In the genomic region with DNA sequence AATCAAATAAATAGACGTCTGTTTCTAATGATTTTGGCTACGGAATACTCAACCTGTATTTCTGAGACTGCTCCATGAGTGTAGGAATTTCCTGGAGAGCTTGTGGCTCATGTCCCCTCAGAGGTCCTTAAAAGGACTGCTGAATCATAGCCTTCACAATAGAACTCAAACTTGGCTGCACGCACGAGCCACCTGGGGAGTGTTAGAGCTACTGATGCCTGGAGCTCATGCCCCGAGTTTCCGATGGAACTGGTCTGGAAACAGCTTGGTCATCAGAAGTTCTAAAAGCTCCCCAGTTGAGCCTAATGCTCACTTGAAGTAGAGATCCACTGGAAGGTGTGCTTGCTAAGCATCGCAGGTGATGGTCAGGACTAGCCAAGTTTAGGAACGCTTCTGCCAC, we compare ENCODE assay signal across 26 mouse cellular contexts.
"Had no signal": no experiment of that assay in that cellular context is flagged by ENCODE, and none has a peak within 500 bp of the region (broad histone marks: within the 10 kb centered on the region; RNA-seq: fewer than 3 reads in every experiment).

No protein-coding gene starts in this region.

- H3K36me3 ChIP-seq: heart, embryonic 10.5 days; heart, embryonic 12.5 days; hindbrain, embryonic 13.5 days; hindbrain, embryonic 15.5 days; kidney, embryonic 15.5 days; limb, embryonic 10.5 days; limb, embryonic 12.5 days; liver, embryonic 13.5 days; liver, embryonic 15.5 days had no signal

- H3K4me3 ChIP-seq: heart, embryonic 10.5 days; heart, embryonic 12.5 days; hindbrain, embryonic 13.5 days; hindbrain, embryonic 15.5 days; kidney, embryonic 15.5 days; left cerebral cortex, adult 2 months; limb, embryonic 10.5 days; limb, embryonic 12.5 days; liver, embryonic 13.5 days; liver, embryonic 15.5 days had no signal

- H3K27ac ChIP-seq: heart, embryonic 10.5 days; hindbrain, embryonic 13.5 days; hindbrain, embryonic 15.5 days; hindbrain, postnatal 0 days; kidney, embryonic 15.5 days; kidney, postnatal 0 days; left cerebral cortex, adult 2 months; limb, embryonic 10.5 days; limb, embryonic 12.5 days; liver, embryonic 13.5 days; liver, embryonic 15.5 days had no signal

- H3K4me1 ChIP-seq: heart, embryonic 10.5 days; hindbrain, embryonic 13.5 days; hindbrain, embryonic 15.5 days; kidney, embryonic 15.5 days; liver, embryonic 13.5 days; liver, embryonic 15.5 days had no signal

- DNase-seq: gastrocnemius, postnatal 14 days; gastrocnemius, postnatal 36 days; heart, adult 18-20 months; heart, postnatal 10 days; kidney, adult 11 months; kidney, adult 2 months; kidney, adult 9 months; kidney, postnatal 14 days; kidney, postnatal 36 days; layer of hippocampus, adult 9-11 months; layer of hippocampus, postnatal 36 days; liver; liver, embryonic 13.5 days had no signal

- H3K4me2 ChIP-seq: heart, embryonic 12.5 days; hindbrain, embryonic 13.5 days; hindbrain, embryonic 15.5 days; kidney, embryonic 15.5 days; limb, embryonic 12.5 days; liver, embryonic 11.5 days; liver, embryonic 13.5 days; liver, embryonic 15.5 days had no signal

- H3K9me3 ChIP-seq: heart, embryonic 10.5 days; heart, embryonic 12.5 days; hindbrain, embryonic 13.5 days; hindbrain, embryonic 15.5 days; kidney, embryonic 15.5 days; limb, embryonic 10.5 days; limb, embryonic 12.5 days; liver, embryonic 13.5 days; liver, embryonic 15.5 days had no signal

- ATAC-seq: hindbrain, postnatal 0 days; intestine, embryonic 16.5 days had no signal

- H3K9ac ChIP-seq: heart, embryonic 12.5 days; hindbrain, embryonic 13.5 days; hindbrain, embryonic 15.5 days; kidney, embryonic 15.5 days; limb, embryonic 12.5 days; liver, embryonic 13.5 days; liver, embryonic 15.5 days had no signal

- H3K27me3 ChIP-seq: heart, embryonic 12.5 days; hindbrain, embryonic 13.5 days; hindbrain, embryonic 15.5 days; limb, embryonic 12.5 days; liver, embryonic 13.5 days; liver, embryonic 15.5 days had no signal
